Mouse (Mus musculus) spleen, adult 2 months (tissue): ENCODE results near the gene Try4.

Experiments
- CTCF ChIP-seq: fragments of 200-500 bp; IDR thresholded peaks from 2 replicates; pipeline ENCODE4 v1.5.1; 2011; ENCODE audit warnings: mild to moderate bottlenecking, inconsistent platforms; ENCODE audit not compliant: insufficient read depth, insufficient read length, insufficient replicate concordance; ENCODE audit errors: extremely low read depth
- POLR2A ChIP-seq: fragments of 200-500 bp; IDR thresholded peaks from 2 replicates; pipeline ENCODE4 v1.6.1; 2011; ENCODE audit warnings: low read depth, low read length, inconsistent platforms

DNA sequence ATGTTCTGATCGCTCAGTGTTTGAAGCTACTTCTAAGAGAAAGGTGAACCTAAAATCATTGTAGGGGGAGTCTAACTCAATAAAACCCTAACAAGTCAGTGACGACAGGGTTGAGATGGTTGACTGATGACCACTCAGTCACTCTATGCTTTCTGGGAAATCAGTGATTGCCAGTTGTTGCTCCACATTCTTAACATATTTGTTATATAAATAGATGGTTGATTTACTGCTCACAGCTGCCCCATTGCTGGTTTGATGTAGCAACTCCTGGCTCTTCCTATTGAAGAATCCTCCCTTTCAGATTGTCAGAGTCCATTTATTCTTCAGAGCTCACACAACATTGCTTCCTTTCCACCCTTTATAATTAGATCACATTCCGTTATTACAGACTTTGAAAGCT, 44.6 kb upstream of the Try4 start:
- TF ChIP-seq POLR2A: no peak
- TF ChIP-seq CTCF: no peak
